Mouse (Mus musculus) gastrocnemius, postnatal 25 days (tissue): ENCODE measurements around the gene Gimap4. TPM values are rescaled to one million over a fixed set of nuclear protein-coding genes. Genes with fewer than 3 reads are reported as not detected.

Experiments
- DNase-seq: peaks from one replicate; pipeline ENCODE4 v3.0.0; 2022
- total RNA-seq, 2 experiments: library from RNA; stranded (reverse); gene quantifications; 1 replicate in 1 of 2; 2 replicates in 1 of 2; pipeline ENCODE4 v1.2.3; 2021

Gimap4 gene
- total RNA-seq, 2 experiments from 2014 or later, result 5.1 to 7.7 TPM

- peak; percentile 39 for DNase-seq
These were observed 16.1 kb downstream of the Gimap4 start for GRCm38 (mm10) chr6:48700251-48701075.

GRCm38 (mm10) chr6:48702146-48702545, 17.8 kb downstream of the Gimap4 start:
- no peak for DNase-seq

GRCm38 (mm10) chr6:48702601-48703000, 18.3 kb downstream of the Gimap4 start:
- no peak for DNase-seq

- DNase-seq, result no peak
These were observed 19.8 kb downstream of the Gimap4 start for GRCm38 (mm10) chr6:48704146-48704545.

GRCm38 (mm10) chr6:48706130-48706529, 21.8 kb downstream of the Gimap4 start:
- no peak for DNase-seq

GRCm38 (mm10) chr6:48718455-48718854, 34.1 kb downstream of the Gimap4 start, which contains the start of the genes Gm28053 and Gimap7:
TSS of gene Gm28053 (plus strand) at chr6:48718607.
TSS of gene Gimap7 (plus strand) at chr6:48718621.
- DNase-seq, result no peak

- no peak for DNase-seq
These were observed 36.0 kb downstream of the Gimap4 start for GRCm38 (mm10) chr6:48720326-48720725.

- DNase-seq, result no peak
These were observed 39.1 kb downstream of the Gimap4 start for GRCm38 (mm10) chr6:48723468-48723867.

- DNase-seq, result no peak
These were observed 41.1 kb downstream of the Gimap4 start for GRCm38 (mm10) chr6:48725476-48725875.

GRCm38 (mm10) chr6:48727761-48728160, 43.4 kb downstream of the Gimap4 start:
- no peak for DNase-seq

- no peak for DNase-seq
These were observed 48.5 kb downstream of the Gimap4 start for GRCm38 (mm10) chr6:48732864-48733304.

- no peak for DNase-seq
These were observed 49.3 kb downstream of the Gimap4 start for GRCm38 (mm10) chr6:48733660-48734059.

- DNase-seq, result no peak
These were observed 52.7 kb downstream of the Gimap4 start for GRCm38 (mm10) chr6:48737053-48737452.

GRCm38 (mm10) chr6:48737688-48738087, 53.3 kb downstream of the Gimap4 start:
- DNase-seq, result no peak

GRCm38 (mm10) chr6:48738961-48739779, 54.8 kb downstream of the Gimap4 start, which contains the start of gene Gimap1:
TSS of gene Gimap1 (plus strand) at chr6:48739054.
- DNase-seq, result peak; percentile 38

- no peak for DNase-seq
These were observed 55.4 kb downstream of the Gimap4 start for GRCm38 (mm10) chr6:48739780-48740055.

- no peak for DNase-seq
These were observed 56.3 kb downstream of the Gimap4 start for GRCm38 (mm10) chr6:48740501-48741169.

- no peak for DNase-seq
These were observed 56.9 kb downstream of the Gimap4 start for GRCm38 (mm10) chr6:48741273-48741672.
